Mouse (Mus musculus) forebrain, embryonic 13.5 days (tissue): ENCODE data around the gene Mrgprb5. TPM values are rescaled to one million over a fixed set of nuclear protein-coding genes. Genes with fewer than 3 reads are reported as not detected.
"Not testable (repeated sequence)": the region's sequence is repeated elsewhere in the genome, so short reads cannot be mapped to it uniquely, and the experiment has no call there.

Experiments used
- ATAC-seq: fragments of 200-750 bp; cut with Nextera tagmentation; 2 replicates; pipeline ENCODE4 v1.8.0; 2017
- H3K27ac ChIP-seq: fragments of 300-500 bp; sonication (generic); 2 replicates; pipeline ENCODE4 v1.5.1; 2015; ENCODE audit warnings: inconsistent platforms, mild to moderate bottlenecking, moderate library complexity
- H3K27me3 ChIP-seq: fragments of 300-500 bp; sonication (generic); 2 replicates; pipeline ENCODE4 v1.6.1; 2015; ENCODE audit warnings: mild to moderate bottlenecking, inconsistent platforms
- H3K36me3 ChIP-seq: fragments of 300-500 bp; sonication (generic); 2 replicates; pipeline ENCODE4 v1.6.1; 2015; ENCODE audit warnings: mild to moderate bottlenecking, inconsistent platforms; ENCODE audit not compliant: poor library complexity, severe bottlenecking
- H3K4me1 ChIP-seq: fragments of 300-500 bp; sonication (generic); 2 replicates; pipeline ENCODE4 v1.6.1; 2015; ENCODE audit warnings: inconsistent platforms
- H3K4me2 ChIP-seq: fragments of 300-500 bp; sonication (generic); 2 replicates; pipeline ENCODE4 v1.6.1; 2015; ENCODE audit warnings: inconsistent platforms, mild to moderate bottlenecking, moderate library complexity
- H3K4me3 ChIP-seq: fragments of 300-500 bp; sonication (generic); 2 replicates; pipeline ENCODE4 v1.5.1; 2015; ENCODE audit warnings: mild to moderate bottlenecking, inconsistent platforms
- H3K9ac ChIP-seq: fragments of 300-500 bp; sonication (generic); 2 replicates; pipeline ENCODE4 v1.6.1; 2015; ENCODE audit warnings: mild to moderate bottlenecking, inconsistent platforms
- H3K9me3 ChIP-seq: fragments of 300-500 bp; sonication (generic); replicated peaks from 2 replicates; pipeline ENCODE4 v1.6.1; 2016; ENCODE audit warnings: inconsistent platforms
- WGBS: fragments of 180-500 bp; shearing (Covaris S2); methylation state at CpG from one replicate; pipeline ENCODE4 v1.1.7; 2015; 5-methylcytosine and 5-hydroxymethylcytosine counted together
- polyA plus RNA-seq: library from polyadenylated mRNA; unstranded; fragments of >200 nt; fragmentation: Nextera tagmentation; extraction: Ambion mirVana; gene quantifications from 2 replicates; pipeline ENCODE4 v1.2.1, GENCODE M21; 2015

The Mrgprb5 gene
- polyA plus RNA-seq, result not detected in 2 replicates

DNA sequence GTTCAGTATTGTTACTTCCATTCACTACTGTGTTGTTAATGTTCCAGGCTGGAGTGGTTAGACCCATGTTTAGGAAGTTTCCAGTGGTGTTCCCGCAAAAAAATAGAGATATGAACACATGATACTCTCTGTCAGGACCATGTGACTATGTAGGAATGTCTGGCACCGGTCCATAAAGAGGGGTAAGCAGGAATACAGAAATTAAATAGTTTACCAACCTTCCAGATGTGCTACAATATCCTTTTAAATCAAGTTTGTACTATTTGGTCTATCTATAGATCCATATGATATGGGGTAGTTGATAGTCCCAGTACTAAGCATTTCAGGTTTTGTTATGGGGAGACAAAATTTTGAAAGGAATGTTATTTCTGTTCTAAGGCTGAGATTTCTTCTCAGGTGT lies at the start of gene Mrgprb5:
Gene Mrgprb5, minus strand, starts transcription at position 101 of the 400 bp plus-strand sequence.
- no peak within 1 kb of the TSS for H3K4me3 ChIP-seq
- no peak within 1 kb of the TSS for H3K27ac ChIP-seq
- no peak within 1 kb of the TSS for H3K9ac ChIP-seq
- H3K9me3 ChIP-seq, result no peaks in the 10 kb centered on the region
- no peaks in the 10 kb centered on the region for H3K4me1 ChIP-seq
- no peak for ATAC-seq
- H3K4me2 ChIP-seq, result no peak within 1 kb of the TSS
- H3K27me3 ChIP-seq, result no peaks in the 10 kb centered on the region
- no peaks in the 10 kb centered on the region for H3K36me3 ChIP-seq
- WGBS, result 80% methylated on average over 2 of the region's 2 CpGs

- no peaks in the 10 kb centered on the region for H3K36me3 ChIP-seq
- H3K9me3 ChIP-seq, result peaks cover 16% of the 10 kb centered on the region
- no peak within 1 kb of the TSS for H3K9ac ChIP-seq
- 91% methylated on average over 3 of the region's 3 CpGs for WGBS
- no peak for ATAC-seq
- H3K4me3 ChIP-seq, result no peak within 1 kb of the TSS
- H3K4me2 ChIP-seq, result no peak within 1 kb of the TSS
- no peak within 1 kb of the TSS for H3K27ac ChIP-seq
- no peaks in the 10 kb centered on the region for H3K27me3 ChIP-seq
- H3K4me1 ChIP-seq, result no peaks in the 10 kb centered on the region
These were observed 30.4 kb upstream of the Mrgprb5 start, which contains the start of gene Mrgprb4 for GRCm38 (mm10) chr7:48199188-48199587. Gene Mrgprb4, minus strand, starts transcription at chr7:48199288.

- no peak for ATAC-seq
- H3K27me3 ChIP-seq, result no peaks in the 10 kb centered on the region
- no peak overlapping the region for H3K4me2 ChIP-seq
- H3K4me1 ChIP-seq, result no peaks in the 10 kb centered on the region
- no peaks in the 10 kb centered on the region for H3K9me3 ChIP-seq
- H3K4me3 ChIP-seq, result no peak overlapping the region
- H3K36me3 ChIP-seq, result no peaks in the 10 kb centered on the region
- H3K27ac ChIP-seq, result no peak overlapping the region
- no peak overlapping the region for H3K9ac ChIP-seq
- WGBS, result 78% methylated on average over 2 of the region's 2 CpGs
These were observed 1.3 kb downstream of the Mrgprb5 start for GRCm38 (mm10) chr7:48167471-48167870.

DNA sequence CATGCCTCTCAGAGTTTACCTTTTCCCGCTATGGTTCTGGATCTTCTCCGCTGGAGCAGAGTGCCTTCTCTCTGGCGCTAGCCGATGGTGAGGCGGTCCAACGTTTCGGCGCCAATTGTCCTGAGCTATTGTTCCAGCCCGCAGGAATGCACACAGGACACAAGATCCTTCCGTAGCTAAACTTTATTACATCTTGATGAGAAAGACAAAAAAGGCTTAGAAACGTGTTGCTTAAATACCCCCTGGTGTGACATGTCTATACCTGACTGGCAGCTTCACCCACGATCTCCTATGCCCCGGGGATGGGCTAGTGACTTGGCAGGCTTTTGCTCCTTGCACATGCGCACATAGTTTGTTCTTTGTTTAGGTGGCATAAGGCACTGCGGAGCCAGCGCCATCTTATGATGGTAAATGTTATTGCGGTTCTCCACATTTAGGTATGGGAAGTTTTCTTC lies 30.5 kb downstream of the Mrgprb5 start:
- ATAC-seq, result peak; percentile 75
- WGBS, result 1% methylated on average over 17 of the region's 17 CpGs

GRCm38 (mm10) chr7:48137216-48138077 lies 31.4 kb downstream of the Mrgprb5 start:
- H3K4me2 ChIP-seq, result peak overlapping the region; percentile 75
- H3K27me3 ChIP-seq, result no peaks in the 10 kb centered on the region
- no peaks in the 10 kb centered on the region for H3K36me3 ChIP-seq
- WGBS, result 2% methylated on average over 45 of the region's 52 CpGs
- no peaks in the 10 kb centered on the region for H3K9me3 ChIP-seq
- H3K9ac ChIP-seq, result peak overlapping the region; percentile 78
- peak overlapping the region; percentile 63 for H3K4me3 ChIP-seq
- peak; percentile 95 for ATAC-seq
- H3K4me1 ChIP-seq, result peaks cover 3% of the 10 kb centered on the region; the same call in 1 of the 2 replicates
- peak overlapping the region; percentile 85 for H3K27ac ChIP-seq

More for the DNA sequence above, 30.5 kb downstream of the Mrgprb5 start:
- peak overlapping the region; percentile 78 for H3K9ac ChIP-seq
- no peaks in the 10 kb centered on the region for H3K27me3 ChIP-seq
- H3K4me1 ChIP-seq, result peaks cover 3% of the 10 kb centered on the region; the same call in 1 of the 2 replicates
- H3K4me3 ChIP-seq, result peak overlapping the region; percentile 63
- peak overlapping the region; percentile 75 for H3K4me2 ChIP-seq
- H3K36me3 ChIP-seq, result no peaks in the 10 kb centered on the region
- H3K27ac ChIP-seq, result peak overlapping the region; percentile 85
- no peaks in the 10 kb centered on the region for H3K9me3 ChIP-seq

DNA sequence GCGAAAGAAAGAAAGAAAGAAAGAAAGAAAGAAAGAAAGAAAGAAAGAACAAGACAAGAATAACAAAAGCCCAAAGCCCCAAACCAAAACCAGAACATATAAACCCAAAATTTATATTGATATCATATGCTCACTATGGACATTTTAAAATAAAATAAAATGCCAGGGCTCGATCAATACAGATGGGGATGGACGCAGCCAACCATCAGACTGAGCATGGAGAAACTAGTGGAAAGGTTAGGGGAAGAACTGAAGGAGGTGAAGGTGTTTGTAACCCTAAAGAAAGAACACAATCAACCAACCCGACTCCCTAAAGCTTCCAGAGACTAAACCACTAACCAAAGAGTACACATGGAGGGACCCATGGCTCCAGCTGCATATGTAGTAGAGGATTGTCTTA lies 36.1 kb downstream of the Mrgprb5 start:
- Histone ChIP-seq H3K4me1 (peaks cover 3% of the 10 kb centered on the region; the same call in 1 of the 2 replicates), H3K4me3 (no peak overlapping the region), H3K27me3 (no peaks in the 10 kb centered on the region), H3K9ac (no peak overlapping the region), H3K36me3 (no peaks in the 10 kb centered on the region), H3K27ac (no peak overlapping the region), H3K4me2 (no peak overlapping the region), H3K9me3 (no peaks in the 10 kb centered on the region)
- no peak for ATAC-seq
- 69% methylated on average over 4 of the region's 4 CpGs for WGBS

- not testable (repeated sequence) for H3K9me3 ChIP-seq, H3K36me3 ChIP-seq, H3K27me3 ChIP-seq, H3K4me1 ChIP-seq, H3K27ac ChIP-seq
- H3K4me3 ChIP-seq, result peak overlapping the region; percentile 37
- peak overlapping the region; percentile 62; the same call in 1 of the 2 replicates for H3K9ac ChIP-seq
- ATAC-seq, result peak; percentile 77; the same call in 1 of the 2 replicates
- peak overlapping the region; percentile 56 for H3K4me2 ChIP-seq
- WGBS, result 0% methylated on average over 5 of the region's 7 CpGs
These were observed 36.6 kb downstream of the Mrgprb5 start for GRCm38 (mm10) chr7:48132247-48132646.

DNA sequence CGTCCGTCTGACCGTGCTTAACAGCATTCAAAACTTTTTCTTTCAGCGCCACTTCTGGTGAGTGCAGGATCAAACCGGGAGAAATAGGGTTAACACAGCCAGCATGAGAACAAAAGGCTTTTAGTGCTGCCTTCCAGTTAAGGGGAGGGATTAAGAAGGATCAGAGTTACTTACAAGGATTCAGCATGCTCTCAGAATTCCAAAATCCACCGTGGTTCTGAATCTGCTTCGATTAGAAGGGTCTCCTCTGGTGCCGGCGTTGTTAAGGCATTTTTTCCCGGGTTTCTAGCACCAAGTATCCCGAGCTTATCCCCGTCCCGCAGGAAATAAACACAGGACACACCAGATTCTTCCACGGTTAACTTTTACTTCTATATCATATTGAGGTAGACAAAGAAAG lies 37.0 kb downstream of the Mrgprb5 start:
- H3K9me3 ChIP-seq, H3K36me3 ChIP-seq, ATAC-seq, H3K27me3 ChIP-seq, H3K4me1 ChIP-seq: not testable (repeated sequence)
- H3K27ac ChIP-seq, result peak overlapping the region; percentile 36; the same call in 1 of the 2 replicates
- peak overlapping the region; percentile 56 for H3K4me2 ChIP-seq
- H3K4me3 ChIP-seq, result peak overlapping the region; percentile 37
- WGBS, result under 1% methylated on average over 11 of the region's 14 CpGs
- H3K9ac ChIP-seq, result peak overlapping the region; percentile 62

GRCm38 (mm10) chr7:48123806-48124205 lies 45.0 kb downstream of the Mrgprb5 start:
- Histone ChIP-seq H3K9ac (no peak overlapping the region), H3K4me1 (no peaks in the 10 kb centered on the region), H3K27me3 (no peaks in the 10 kb centered on the region), H3K36me3 (no peaks in the 10 kb centered on the region), H3K4me2 (no peak overlapping the region), H3K27ac (no peak overlapping the region), H3K4me3 (no peak overlapping the region), H3K9me3 (no peaks in the 10 kb centered on the region)
- 78% methylated on average over 5 of the region's 5 CpGs for WGBS
- ATAC-seq, result no peak

Other genes with a start within 250 kb of the Mrgprb5 start
- gene Mrgpra4, start 186.9 kb downstream of the Mrgprb5 start, polyA plus RNA-seq, result not detected in 2 replicates
- not detected in 2 replicates for gene Mrgprx1, start 141.4 kb downstream of the Mrgprb5 start, polyA plus RNA-seq
- gene Mrgprb4, start 30.3 kb upstream of the Mrgprb5 start, polyA plus RNA-seq, result not detected in 2 replicates
- gene Mrgprb8, start 219.5 kb upstream of the Mrgprb5 start, polyA plus RNA-seq, result not detected in 2 replicates